Mouse (Mus musculus): ENCODE measurements around the gene Cct8. TPM values are rescaled to one million over a fixed set of nuclear protein-coding genes. Genes with fewer than 3 reads are reported as not detected.

Gene Cct8
- polyA plus RNA-seq (2015; fragmentation: Nextera tagmentation; extraction: Ambion mirVana), result 354 and 375 TPM in 2 replicates

GRCm38 (mm10) chr16:87495716-87496447 is at the start of gene Cct8:
Gene Cct8 (minus strand): TSS chr16:87495873.
- Histone ChIP-seq H3K27ac (ENCODE audit: low read length) (peak within 1 kb of the TSS; percentile 89), H3K9me3 (ENCODE audit: control insufficient read depth, low read length) (no peaks in the 10 kb centered on the region), H3K36me3 (ENCODE audit: control insufficient read depth, insufficient read depth, low read length) (peaks cover 19% of the 10 kb centered on the region), H3K9ac (ENCODE audit: low read length) (peak within 1 kb of the TSS; percentile 97), H3K4me3 (ENCODE audit: low read length) (peak within 1 kb of the TSS; percentile 96), H3K4me1 (replicated peaks; ENCODE audit: control insufficient read depth, insufficient read depth, low read length) (peaks cover 14% of the 10 kb centered on the region), H3K27me3 (ENCODE audit: control insufficient read depth, insufficient read depth, low read depth, low read length) (no peaks in the 10 kb centered on the region), H3K4me2 (ENCODE audit: low read depth, low read length) (peak within 1 kb of the TSS; percentile 88)
- WGBS, result under 1% methylated on average over 48 of the region's 48 CpGs
- ATAC-seq (ENCODE audit: low read depth), result peak; percentile 96

- 57% methylated on average over 10 of the region's 10 CpGs for WGBS
- ATAC-seq (ENCODE audit: low read depth), result no peak
These were observed 33.1 kb upstream of the Cct8 start for GRCm38 (mm10) chr16:87528755-87529154.

GRCm38 (mm10) chr16:87527553-87528249 is 32.0 kb upstream of the Cct8 start:
- Histone ChIP-seq H3K9me3 (ENCODE audit: control insufficient read depth, low read length) (no peaks in the 10 kb centered on the region), H3K27ac (ENCODE audit: low read length) (no peak overlapping the region), H3K4me1 (replicated peaks; ENCODE audit: control insufficient read depth, insufficient read depth, low read length) (no peaks in the 10 kb centered on the region), H3K36me3 (ENCODE audit: control insufficient read depth, insufficient read depth, low read length) (no peaks in the 10 kb centered on the region), H3K27me3 (ENCODE audit: control insufficient read depth, insufficient read depth, low read depth, low read length) (no peaks in the 10 kb centered on the region), H3K9ac (ENCODE audit: low read length) (no peak overlapping the region), H3K4me3 (ENCODE audit: low read length) (no peak overlapping the region), H3K4me2 (ENCODE audit: low read depth, low read length) (no peak overlapping the region)
- ATAC-seq (ENCODE audit: low read depth), result no peak
- 38% methylated on average over 8 of the region's 8 CpGs for WGBS

More at GRCm38 (mm10) chr16:87528755-87529154, 33.1 kb upstream of the Cct8 start:
- Histone ChIP-seq H3K9me3 (ENCODE audit: control insufficient read depth, low read length) (no peaks in the 10 kb centered on the region), H3K4me2 (ENCODE audit: low read depth, low read length) (no peak overlapping the region), H3K4me1 (replicated peaks; ENCODE audit: control insufficient read depth, insufficient read depth, low read length) (no peaks in the 10 kb centered on the region), H3K27ac (ENCODE audit: low read length) (no peak overlapping the region), H3K4me3 (ENCODE audit: low read length) (no peak overlapping the region), H3K27me3 (ENCODE audit: control insufficient read depth, insufficient read depth, low read depth, low read length) (no peaks in the 10 kb centered on the region), H3K36me3 (ENCODE audit: control insufficient read depth, insufficient read depth, low read length) (no peaks in the 10 kb centered on the region), H3K9ac (ENCODE audit: low read length) (no peak overlapping the region)

- H3K9me3 ChIP-seq (ENCODE audit: control insufficient read depth, low read length), result no peaks in the 10 kb centered on the region
- 63% methylated on average over 5 of the region's 5 CpGs for WGBS
- no peaks in the 10 kb centered on the region for H3K4me1 ChIP-seq (replicated peaks; ENCODE audit: control insufficient read depth, insufficient read depth, low read length)
- H3K27me3 ChIP-seq (ENCODE audit: control insufficient read depth, insufficient read depth, low read depth, low read length), result no peaks in the 10 kb centered on the region
- no peaks in the 10 kb centered on the region for H3K36me3 ChIP-seq (ENCODE audit: control insufficient read depth, insufficient read depth, low read length)
- no peak overlapping the region for H3K27ac ChIP-seq (ENCODE audit: low read length)
- no peak for ATAC-seq (ENCODE audit: low read depth)
- no peak overlapping the region for H3K9ac ChIP-seq (ENCODE audit: low read length)
- no peak overlapping the region for H3K4me3 ChIP-seq (ENCODE audit: low read length)
- no peak overlapping the region for H3K4me2 ChIP-seq (ENCODE audit: low read depth, low read length)
These were observed 28.6 kb upstream of the Cct8 start for GRCm38 (mm10) chr16:87524228-87524627.

GRCm38 (mm10) chr16:87512331-87512730 is 16.7 kb upstream of the Cct8 start:
- Histone ChIP-seq H3K36me3 (ENCODE audit: control insufficient read depth, insufficient read depth, low read length) (no peaks in the 10 kb centered on the region), H3K9ac (ENCODE audit: low read length) (no peak overlapping the region), H3K4me3 (ENCODE audit: low read length) (no peak overlapping the region), H3K9me3 (ENCODE audit: control insufficient read depth, low read length) (no peaks in the 10 kb centered on the region), H3K27ac (ENCODE audit: low read length) (no peak overlapping the region), H3K27me3 (ENCODE audit: control insufficient read depth, insufficient read depth, low read depth, low read length) (no peaks in the 10 kb centered on the region), H3K4me1 (replicated peaks; ENCODE audit: control insufficient read depth, insufficient read depth, low read length) (no peaks in the 10 kb centered on the region), H3K4me2 (ENCODE audit: low read depth, low read length) (no peak overlapping the region)
- 94% methylated on average over 14 of the region's 14 CpGs for WGBS
- ATAC-seq (ENCODE audit: low read depth), result no peak

- WGBS, result 72% methylated on average over 5 of the region's 5 CpGs
- no peaks in the 10 kb centered on the region for H3K4me1 ChIP-seq (replicated peaks; ENCODE audit: control insufficient read depth, insufficient read depth, low read length)
- no peak overlapping the region for H3K4me2 ChIP-seq (ENCODE audit: low read depth, low read length)
- no peak overlapping the region for H3K4me3 ChIP-seq (ENCODE audit: low read length)
- no peak overlapping the region for H3K27ac ChIP-seq (ENCODE audit: low read length)
- no peaks in the 10 kb centered on the region for H3K36me3 ChIP-seq (ENCODE audit: control insufficient read depth, insufficient read depth, low read length)
- no peak for ATAC-seq (ENCODE audit: low read depth)
- no peaks in the 10 kb centered on the region for H3K27me3 ChIP-seq (ENCODE audit: control insufficient read depth, insufficient read depth, low read depth, low read length)
- H3K9me3 ChIP-seq (ENCODE audit: control insufficient read depth, low read length), result no peaks in the 10 kb centered on the region
- H3K9ac ChIP-seq (ENCODE audit: low read length), result no peak overlapping the region
These were observed 16.0 kb upstream of the Cct8 start for GRCm38 (mm10) chr16:87511706-87512105.

GRCm38 (mm10) chr16:87501304-87502078 is 5.8 kb upstream of the Cct8 start:
- 27% methylated on average over 13 of the region's 13 CpGs for WGBS
- Histone ChIP-seq H3K9me3 (ENCODE audit: control insufficient read depth, low read length) (no peaks in the 10 kb centered on the region), H3K27ac (ENCODE audit: low read length) (no peak overlapping the region; the same call in 1 of the 2 replicates), H3K4me3 (ENCODE audit: low read length) (no peak overlapping the region), H3K27me3 (ENCODE audit: control insufficient read depth, insufficient read depth, low read depth, low read length) (no peaks in the 10 kb centered on the region), H3K4me1 (replicated peaks; ENCODE audit: control insufficient read depth, insufficient read depth, low read length) (peaks cover 9% of the 10 kb centered on the region; the same call in 1 of the 2 replicates), H3K4me2 (ENCODE audit: low read depth, low read length) (no peak overlapping the region), H3K36me3 (ENCODE audit: control insufficient read depth, insufficient read depth, low read length) (no peaks in the 10 kb centered on the region), H3K9ac (ENCODE audit: low read length) (no peak overlapping the region)
- ATAC-seq (ENCODE audit: low read depth), result peak; percentile 82

GRCm38 (mm10) chr16:87499556-87499955 is 3.9 kb upstream of the Cct8 start:
- Histone ChIP-seq H3K9ac (ENCODE audit: low read length) (no peak overlapping the region), H3K4me2 (ENCODE audit: low read depth, low read length) (no peak overlapping the region), H3K36me3 (ENCODE audit: control insufficient read depth, insufficient read depth, low read length) (no peaks in the 10 kb centered on the region), H3K27ac (ENCODE audit: low read length) (no peak overlapping the region), H3K4me3 (ENCODE audit: low read length) (no peak overlapping the region), H3K4me1 (replicated peaks; ENCODE audit: control insufficient read depth, insufficient read depth, low read length) (peaks cover 11% of the 10 kb centered on the region), H3K27me3 (ENCODE audit: control insufficient read depth, insufficient read depth, low read depth, low read length) (no peaks in the 10 kb centered on the region), H3K9me3 (ENCODE audit: control insufficient read depth, low read length) (no peaks in the 10 kb centered on the region)
- ATAC-seq (ENCODE audit: low read depth), result no peak
- 69% methylated on average over 6 of the region's 6 CpGs for WGBS

- 83% methylated on average over 6 of the region's 6 CpGs for WGBS
- no peaks in the 10 kb centered on the region for H3K27me3 ChIP-seq (ENCODE audit: control insufficient read depth, insufficient read depth, low read depth, low read length)
- H3K36me3 ChIP-seq (ENCODE audit: control insufficient read depth, insufficient read depth, low read length), result peaks cover 8% of the 10 kb centered on the region
- H3K9ac ChIP-seq (ENCODE audit: low read length), result no peak overlapping the region
- H3K27ac ChIP-seq (ENCODE audit: low read length), result no peak overlapping the region
- no peak overlapping the region for H3K4me3 ChIP-seq (ENCODE audit: low read length)
- no peaks in the 10 kb centered on the region for H3K9me3 ChIP-seq (ENCODE audit: control insufficient read depth, low read length)
- 0 out of 2 replicates have a peak overlapping the region, but pooled peaks have one; percentile 11 for H3K4me2 ChIP-seq (ENCODE audit: low read depth, low read length)
- peaks cover 17% of the 10 kb centered on the region for H3K4me1 ChIP-seq (replicated peaks; ENCODE audit: control insufficient read depth, insufficient read depth, low read length)
- ATAC-seq (ENCODE audit: low read depth), result no peak
These were observed 1.5 kb upstream of the Cct8 start for GRCm38 (mm10) chr16:87497171-87497570.
